Mouse (Mus musculus) kidney, embryonic 15.5 days (tissue): ENCODE data around the gene BC030499. TPM values are rescaled to one million over a fixed set of nuclear protein-coding genes. Genes with fewer than 3 reads are reported as not detected.
"Not testable (repeated sequence)": the region's sequence is repeated elsewhere in the genome, so short reads cannot be mapped to it uniquely, and the experiment has no call there.

Source experiments
- ATAC-seq: fragments of 200-750 bp; cut with Nextera tagmentation; replicated peaks from 2 replicates; pipeline ENCODE4 v1.8.0; 2017; ENCODE audit warnings: moderate TSS enrichment; ENCODE audit not compliant: low FRiP score
- H3K27ac ChIP-seq: fragments of 300-500 bp; sonication (generic); 2 replicates; pipeline ENCODE4 v1.5.1; 2015; ENCODE audit warnings: mild to moderate bottlenecking, inconsistent platforms
- H3K27me3 ChIP-seq: fragments of 300-500 bp; sonication (generic); 2 replicates; pipeline ENCODE4 v1.6.1; 2015; ENCODE audit warnings: inconsistent platforms
- H3K36me3 ChIP-seq: fragments of 300-500 bp; sonication (generic); 2 replicates; pipeline ENCODE4 v1.6.1; 2015; ENCODE audit warnings: inconsistent platforms
- H3K4me1 ChIP-seq: fragments of 300-500 bp; sonication (generic); 2 replicates; pipeline ENCODE4 v1.6.1; 2015; ENCODE audit warnings: inconsistent platforms
- H3K4me2 ChIP-seq: fragments of 300-500 bp; sonication (generic); 2 replicates; pipeline ENCODE4 v1.6.1; 2015; ENCODE audit warnings: moderate library complexity, mild to moderate bottlenecking, inconsistent platforms
- H3K4me3 ChIP-seq: fragments of 300-500 bp; sonication (generic); replicated peaks from 2 replicates; pipeline ENCODE4 v1.5.1; 2015; ENCODE audit warnings: mild to moderate bottlenecking, inconsistent platforms
- H3K9ac ChIP-seq: fragments of 300-500 bp; sonication (generic); 2 replicates; pipeline ENCODE4 v1.6.1; 2015; ENCODE audit warnings: mild to moderate bottlenecking, inconsistent platforms
- H3K9me3 ChIP-seq: fragments of 300-500 bp; sonication (generic); replicated peaks from 2 replicates; pipeline ENCODE4 v1.6.1; 2016; ENCODE audit warnings: inconsistent platforms
- WGBS: fragments of 180-500 bp; shearing (Covaris S2); methylation state at CpG from one replicate; pipeline ENCODE4 v1.1.7; 2015; ENCODE audit warnings: mixed read lengths; 5-methylcytosine and 5-hydroxymethylcytosine counted together
- polyA plus RNA-seq: library from polyadenylated mRNA; unstranded; fragments of >200 nt; fragmentation: Nextera tagmentation; extraction: Ambion mirVana; gene quantifications from 2 replicates; pipeline ENCODE4 v1.2.1, GENCODE M21; 2015

BC030499 gene
- polyA plus RNA-seq, 1 experiment from 2014 or later: 0.43 TPM

DNA sequence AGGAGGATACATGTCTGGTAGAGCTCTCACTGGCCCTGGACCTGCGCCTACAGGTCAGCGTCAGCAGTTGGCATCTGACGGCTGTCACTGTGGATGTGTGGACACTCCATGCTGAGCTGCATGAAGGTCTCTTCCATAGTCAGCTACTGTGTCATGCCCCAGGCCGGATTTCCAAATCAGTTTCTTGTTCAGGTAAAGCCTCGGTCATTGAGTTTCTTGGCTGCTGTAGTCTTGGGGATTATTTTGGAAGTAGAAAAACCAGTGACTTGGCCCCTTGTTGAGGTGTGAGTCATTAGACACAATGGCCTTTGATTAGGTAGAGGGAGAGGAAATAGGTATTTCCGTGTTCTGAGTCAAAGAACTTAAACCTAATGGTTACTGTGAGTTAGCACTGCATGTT, 25.1 kb upstream of the BC030499 start:
- Histone ChIP-seq H3K9ac (no peak overlapping the region), H3K27ac (no peak overlapping the region), H3K9me3 (no peaks in the 10 kb centered on the region), H3K4me2 (no peak overlapping the region), H3K4me3 (no peak overlapping the region), H3K4me1 (peaks cover 15% of the 10 kb centered on the region), H3K36me3 (peaks cover 72% of the 10 kb centered on the region), H3K27me3 (0 out of 2 replicates have a peak, but pooled peaks cover 2% of the 10 kb centered on the region)
- no peak for ATAC-seq
- 94% methylated on average over 6 of the region's 6 CpGs for whole genome bisulfite sequencing

DNA sequence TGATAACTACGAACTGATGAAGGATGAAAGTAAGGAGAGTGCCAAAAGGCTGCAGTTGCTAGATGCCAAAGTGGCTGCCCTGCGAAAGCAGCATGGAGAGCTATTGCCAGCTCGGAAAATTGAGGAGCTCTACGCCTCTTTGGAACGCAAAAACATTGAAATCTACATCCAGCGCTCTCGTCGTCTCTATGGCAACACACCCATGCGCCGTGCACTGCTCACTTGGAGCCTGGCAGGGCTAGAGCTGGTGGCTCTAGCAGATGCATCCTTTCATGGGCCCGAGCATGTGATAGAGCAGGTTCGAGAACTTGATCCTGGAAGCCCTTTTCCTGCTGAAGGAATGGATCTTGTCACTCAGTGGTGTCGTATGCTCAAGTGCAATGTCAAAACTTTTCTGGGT, 18.7 kb upstream of the BC030499 start:
- ATAC-seq: no peak

DNA sequence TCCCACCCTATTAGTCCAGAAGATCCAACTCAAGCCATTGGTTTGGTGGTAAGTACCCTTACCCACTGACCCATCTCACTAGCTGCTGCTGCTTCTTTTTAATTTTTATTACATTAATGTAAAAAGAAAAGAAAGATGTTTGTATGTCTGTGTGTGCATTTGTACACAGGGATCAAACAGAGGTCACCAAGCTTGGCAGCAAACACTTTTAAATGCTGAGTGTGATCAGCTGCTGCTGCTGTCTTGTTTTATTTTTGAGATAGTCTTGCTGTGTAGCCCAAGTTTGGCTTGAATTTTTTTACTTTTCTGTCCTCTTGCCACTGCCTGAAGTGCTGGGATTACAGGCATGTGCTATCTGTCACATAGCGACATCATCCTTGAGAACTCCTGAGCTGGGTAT, 15.0 kb upstream of the BC030499 start:
- no peak for ATAC-seq
- no peak overlapping the region for H3K9ac ChIP-seq
- H3K4me1 ChIP-seq: no peaks in the 10 kb centered on the region
- no peak overlapping the region for H3K4me2 ChIP-seq
- no peak overlapping the region for H3K4me3 ChIP-seq
- H3K27me3 ChIP-seq: no peaks in the 10 kb centered on the region
- H3K9me3 ChIP-seq: no peaks in the 10 kb centered on the region
- H3K36me3 ChIP-seq: peaks cover 99% of the 10 kb centered on the region
- 94% methylated on average over 1 of the region's 1 CpGs for WGBS
- H3K27ac ChIP-seq: no peak overlapping the region

More for the DNA sequence above, 18.7 kb upstream of the BC030499 start:
- H3K36me3 ChIP-seq: peaks cover 96% of the 10 kb centered on the region
- no peak overlapping the region for H3K9ac ChIP-seq
- H3K4me1 ChIP-seq: no peaks in the 10 kb centered on the region
- WGBS: 90% methylated on average over 13 of the region's 13 CpGs
- H3K9me3 ChIP-seq: no peaks in the 10 kb centered on the region
- H3K4me3 ChIP-seq: no peak overlapping the region
- H3K27ac ChIP-seq: no peak overlapping the region
- H3K4me2 ChIP-seq: no peak overlapping the region
- H3K27me3 ChIP-seq: no peaks in the 10 kb centered on the region

DNA sequence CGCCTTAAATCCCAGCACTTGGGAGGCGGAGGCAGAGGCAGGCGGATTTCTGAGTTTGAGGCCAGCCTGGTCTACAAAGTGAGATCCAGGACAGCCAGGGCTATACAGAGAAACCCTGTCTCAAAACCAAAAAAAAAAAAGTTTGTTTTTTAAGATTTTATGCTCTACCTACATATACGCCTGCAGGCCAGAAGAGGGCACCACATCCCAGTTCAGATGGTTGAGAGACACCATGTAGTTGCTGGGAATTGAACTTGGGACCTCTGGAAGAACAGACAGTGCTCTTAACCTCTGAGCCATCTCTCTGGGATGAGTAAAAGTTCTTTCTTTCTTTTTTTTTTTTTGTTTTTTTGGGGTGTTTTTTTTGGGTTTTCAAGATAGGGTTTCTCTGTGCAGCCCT, 14.5 kb upstream of the BC030499 start:
- H3K27ac ChIP-seq, H3K27me3 ChIP-seq, H3K9me3 ChIP-seq, H3K4me3 ChIP-seq, ATAC-seq, H3K9ac ChIP-seq, H3K4me1 ChIP-seq, H3K4me2 ChIP-seq: not testable (repeated sequence)
- WGBS: 92% methylated on average over 4 of the region's 4 CpGs
- H3K36me3 ChIP-seq: peaks cover 100% of the 10 kb centered on the region

DNA sequence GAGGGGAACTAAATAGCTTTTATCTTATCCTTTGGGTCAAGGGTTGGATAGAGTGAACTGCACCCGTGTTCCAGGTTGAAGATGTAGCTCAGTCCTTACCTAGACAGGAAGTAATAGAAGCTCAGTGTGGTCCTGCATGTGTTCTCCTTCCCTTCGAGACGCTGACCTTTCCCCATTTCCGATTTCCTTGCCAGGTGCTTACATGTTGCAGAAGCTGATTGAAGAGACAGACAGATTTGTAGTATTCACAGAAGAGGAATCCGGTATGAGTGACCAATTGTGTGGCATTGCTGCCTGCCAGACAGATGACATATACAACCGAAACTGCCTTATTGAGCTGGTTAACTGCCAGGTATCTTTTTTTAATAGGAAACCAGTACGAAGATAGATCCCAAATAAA, 11.8 kb upstream of the BC030499 start:
- no peaks in the 10 kb centered on the region for H3K4me1 ChIP-seq
- H3K9ac ChIP-seq: no peak overlapping the region
- no peak overlapping the region for H3K4me2 ChIP-seq
- no peak overlapping the region for H3K27ac ChIP-seq
- H3K36me3 ChIP-seq: peaks cover 100% of the 10 kb centered on the region
- 85% methylated on average over 7 of the region's 7 CpGs for WGBS
- no peak for ATAC-seq
- no peak overlapping the region for H3K4me3 ChIP-seq
- no peaks in the 10 kb centered on the region for H3K27me3 ChIP-seq
- H3K9me3 ChIP-seq: no peaks in the 10 kb centered on the region

DNA sequence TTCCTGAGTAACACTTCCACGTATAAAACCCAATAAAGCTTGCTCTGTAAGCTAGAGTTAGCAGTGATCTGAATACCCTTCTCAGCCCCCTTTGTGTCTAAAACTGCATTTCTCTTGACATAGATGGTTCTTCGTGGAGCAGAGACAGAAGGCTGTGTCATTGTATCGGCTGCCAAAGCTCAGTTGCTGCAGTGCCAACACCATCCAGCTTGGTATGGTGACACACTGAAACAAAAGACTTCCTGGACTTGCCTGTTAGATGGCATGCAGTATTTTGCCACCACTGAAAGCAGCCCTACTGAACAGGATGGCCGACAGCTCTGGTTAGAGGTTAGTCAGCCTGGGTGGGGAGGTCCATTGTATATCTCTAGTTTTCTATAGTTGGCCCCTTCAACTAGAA, 11.1 kb upstream of the BC030499 start:
- peaks cover 100% of the 10 kb centered on the region for H3K36me3 ChIP-seq
- H3K4me2 ChIP-seq: no peak overlapping the region
- no peaks in the 10 kb centered on the region for H3K27me3 ChIP-seq
- no peaks in the 10 kb centered on the region for H3K4me1 ChIP-seq
- H3K4me3 ChIP-seq: no peak overlapping the region
- no peak overlapping the region for H3K27ac ChIP-seq
- ATAC-seq: no peak
- no peak overlapping the region for H3K9ac ChIP-seq
- 88% methylated on average over 4 of the region's 4 CpGs for WGBS
- no peaks in the 10 kb centered on the region for H3K9me3 ChIP-seq

DNA sequence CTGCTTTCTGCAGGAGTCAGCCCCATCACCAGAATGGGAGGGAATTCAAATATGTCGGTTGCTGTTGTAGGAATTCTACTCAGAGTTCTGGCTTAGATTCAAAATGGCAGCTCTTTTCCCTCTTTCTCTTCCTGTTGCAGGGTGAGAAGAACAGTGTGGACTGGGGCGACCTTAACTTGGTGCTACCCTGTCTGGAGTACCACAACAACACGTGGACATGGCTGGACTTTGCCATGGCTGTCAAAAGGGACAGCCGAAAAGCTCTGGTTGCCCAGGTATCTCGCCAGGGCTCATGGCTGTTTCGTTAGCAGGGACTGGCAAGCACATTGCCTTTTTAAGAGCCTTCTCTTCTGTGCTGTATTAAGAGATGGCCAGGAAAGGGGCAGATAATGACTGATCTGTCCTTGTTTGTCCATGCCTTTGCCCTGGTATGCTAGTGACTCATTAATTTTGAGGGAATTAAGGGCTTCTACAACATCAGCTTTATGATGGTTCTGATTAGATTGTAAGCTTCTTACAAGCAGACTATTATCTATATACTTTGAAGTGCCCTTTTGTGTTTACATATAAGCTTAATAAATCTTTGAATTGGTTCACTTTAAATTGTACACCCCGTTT, 1.4 kb upstream of the BC030499 start:
- H3K9me3 ChIP-seq: no peaks in the 10 kb centered on the region
- H3K27ac ChIP-seq: no peak overlapping the region
- WGBS: 91% methylated on average over 7 of the region's 7 CpGs
- no peaks in the 10 kb centered on the region for H3K27me3 ChIP-seq
- ATAC-seq: no peak
- peaks cover 92% of the 10 kb centered on the region for H3K36me3 ChIP-seq
- H3K4me1 ChIP-seq: no peaks in the 10 kb centered on the region
- no peak overlapping the region for H3K4me3 ChIP-seq
- H3K4me2 ChIP-seq: no peak overlapping the region
- no peak overlapping the region for H3K9ac ChIP-seq

DNA sequence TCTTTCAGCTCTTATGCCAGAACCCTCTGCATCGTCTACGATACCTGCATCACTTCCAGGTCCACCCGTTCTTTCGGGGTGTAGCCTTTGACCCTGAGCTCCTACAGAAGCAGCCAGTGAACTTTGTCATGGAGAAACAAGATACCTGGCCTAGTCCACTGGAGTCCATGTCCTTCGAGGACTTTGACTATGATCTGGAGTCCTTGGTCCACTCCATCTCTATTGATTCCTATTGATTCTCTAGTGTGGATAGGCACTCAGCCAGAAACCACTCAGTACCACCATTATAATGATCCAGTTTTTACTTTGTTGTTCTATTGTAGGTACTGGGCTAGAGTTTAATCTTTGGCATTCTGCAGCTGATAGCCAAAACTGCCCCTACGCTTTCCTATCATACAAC, 3.9 kb downstream of the BC030499 start:
- no peak overlapping the region for H3K9ac ChIP-seq
- H3K4me2 ChIP-seq: no peak overlapping the region
- H3K27ac ChIP-seq: no peak overlapping the region
- no peaks in the 10 kb centered on the region for H3K27me3 ChIP-seq
- no peak overlapping the region for H3K4me3 ChIP-seq
- no peaks in the 10 kb centered on the region for H3K4me1 ChIP-seq
- peaks cover 42% of the 10 kb centered on the region for H3K36me3 ChIP-seq
- 94% methylated on average over 6 of the region's 6 CpGs for WGBS
- no peak for ATAC-seq
- no peaks in the 10 kb centered on the region for H3K9me3 ChIP-seq

DNA sequence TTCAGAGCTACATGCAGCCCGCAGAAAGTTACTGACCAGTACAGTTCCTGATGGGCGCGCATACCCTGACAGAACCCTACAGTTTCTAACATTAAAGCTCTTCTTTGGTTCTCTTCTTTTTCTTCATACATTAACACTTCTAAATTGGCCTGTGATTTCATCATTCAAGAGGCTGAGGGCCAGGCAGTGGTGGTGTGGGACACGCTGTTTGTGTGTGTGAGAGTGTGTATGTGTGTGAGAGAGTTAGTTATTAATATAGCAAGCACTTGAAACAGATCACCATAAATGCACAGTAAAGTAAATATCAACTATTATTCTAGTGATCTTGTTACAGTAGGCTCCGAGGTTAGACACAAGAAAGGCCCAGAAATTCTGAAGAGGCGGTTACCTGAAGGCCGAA, 10.3 kb downstream of the BC030499 start:
- peak overlapping the region; percentile 25; the same call in 1 of the 2 replicates for H3K9ac ChIP-seq
- H3K4me3 ChIP-seq: peak overlapping the region; percentile 84
- peak overlapping the region; percentile 81 for H3K27ac ChIP-seq
- WGBS: 59% methylated on average over 7 of the region's 7 CpGs
- H3K9me3 ChIP-seq: no peaks in the 10 kb centered on the region
- peaks cover 15% of the 10 kb centered on the region for H3K4me1 ChIP-seq
- H3K36me3 ChIP-seq: peaks cover 26% of the 10 kb centered on the region
- H3K27me3 ChIP-seq: no peaks in the 10 kb centered on the region
- peak overlapping the region; percentile 76 for H3K4me2 ChIP-seq
- no peak; the same call in 1 of the 2 replicates for ATAC-seq

DNA sequence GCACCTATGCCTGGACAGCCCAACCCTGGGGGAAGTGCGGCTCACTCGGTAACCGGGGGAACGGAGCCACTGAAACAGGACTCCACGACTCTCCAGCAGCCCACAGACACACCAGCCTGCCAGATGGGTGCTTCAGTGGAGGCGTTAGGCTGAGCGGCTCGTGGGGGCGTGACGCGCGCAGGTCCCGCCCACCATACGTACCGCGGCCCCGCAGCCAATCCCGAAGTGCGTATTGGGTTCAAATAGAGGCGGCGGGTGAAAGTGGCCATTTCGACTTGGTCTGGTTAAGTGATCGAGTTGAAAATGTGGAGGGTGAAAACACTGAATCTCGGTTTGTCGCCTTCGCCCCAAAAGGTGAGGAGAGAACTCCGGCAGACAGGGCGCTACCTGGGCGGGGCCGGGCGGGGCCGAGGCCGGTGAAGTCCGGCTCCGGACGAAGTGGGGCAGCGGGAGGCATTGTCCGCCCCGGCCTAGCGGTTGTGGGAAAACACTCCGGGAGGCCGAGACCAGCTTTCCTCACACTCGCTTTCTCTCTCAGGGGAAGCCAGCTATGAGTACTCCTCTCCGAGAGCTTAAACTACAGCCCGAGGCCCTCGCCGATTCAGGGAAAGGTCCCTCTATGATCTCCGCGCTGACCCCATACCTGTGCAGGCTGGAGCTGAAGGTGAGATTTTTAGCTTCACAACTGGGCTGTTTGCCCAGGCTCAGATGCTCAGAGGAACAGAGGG, 10.9 kb downstream of the BC030499 start, which contains the start of gene Spag5:
Gene Spag5, plus strand, starts transcription at position 173 of the 728 bp plus-strand sequence.
- ATAC-seq: peak; percentile 100
- Histone ChIP-seq H3K27me3 (no peaks in the 10 kb centered on the region), H3K27ac (peak within 1 kb of the TSS; percentile 81), H3K9ac (peak within 1 kb of the TSS; percentile 82), H3K4me3 (peak within 1 kb of the TSS; percentile 84), H3K4me2 (peak within 1 kb of the TSS; percentile 76), H3K36me3 (peaks cover 31% of the 10 kb centered on the region), H3K9me3 (no peaks in the 10 kb centered on the region), H3K4me1 (peaks cover 15% of the 10 kb centered on the region)
- WGBS: 0% methylated on average over 49 of the region's 49 CpGs

DNA sequence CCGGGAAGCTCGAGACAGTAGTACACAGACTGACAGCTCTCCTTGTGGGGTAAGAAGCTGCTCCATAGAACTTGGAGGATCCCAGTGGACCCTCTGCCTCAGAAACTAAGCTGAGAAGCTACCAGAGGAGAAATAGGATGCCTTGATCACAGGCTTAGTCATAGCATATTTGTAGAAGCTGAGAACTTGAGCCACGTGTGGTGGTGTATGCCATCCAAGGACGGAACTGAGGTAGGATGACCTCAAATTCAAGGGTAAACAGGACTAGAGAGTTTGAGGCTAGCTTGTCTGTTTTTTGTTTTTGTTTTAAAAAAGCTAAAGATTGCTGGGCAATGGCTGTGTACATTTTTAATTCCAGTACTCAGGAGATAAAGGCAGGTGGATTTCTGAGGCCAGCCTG, 14.6 kb downstream of the BC030499 start:
- H3K4me2 ChIP-seq: no peak overlapping the region
- 93% methylated on average over 4 of the region's 4 CpGs for WGBS
- no peaks in the 10 kb centered on the region for H3K27me3 ChIP-seq
- no peak overlapping the region for H3K27ac ChIP-seq
- H3K9ac ChIP-seq: no peak overlapping the region
- peaks cover 64% of the 10 kb centered on the region for H3K36me3 ChIP-seq
- H3K4me3 ChIP-seq: no peak overlapping the region
- H3K9me3 ChIP-seq: no peaks in the 10 kb centered on the region
- ATAC-seq: no peak
- H3K4me1 ChIP-seq: peaks cover 19% of the 10 kb centered on the region

DNA sequence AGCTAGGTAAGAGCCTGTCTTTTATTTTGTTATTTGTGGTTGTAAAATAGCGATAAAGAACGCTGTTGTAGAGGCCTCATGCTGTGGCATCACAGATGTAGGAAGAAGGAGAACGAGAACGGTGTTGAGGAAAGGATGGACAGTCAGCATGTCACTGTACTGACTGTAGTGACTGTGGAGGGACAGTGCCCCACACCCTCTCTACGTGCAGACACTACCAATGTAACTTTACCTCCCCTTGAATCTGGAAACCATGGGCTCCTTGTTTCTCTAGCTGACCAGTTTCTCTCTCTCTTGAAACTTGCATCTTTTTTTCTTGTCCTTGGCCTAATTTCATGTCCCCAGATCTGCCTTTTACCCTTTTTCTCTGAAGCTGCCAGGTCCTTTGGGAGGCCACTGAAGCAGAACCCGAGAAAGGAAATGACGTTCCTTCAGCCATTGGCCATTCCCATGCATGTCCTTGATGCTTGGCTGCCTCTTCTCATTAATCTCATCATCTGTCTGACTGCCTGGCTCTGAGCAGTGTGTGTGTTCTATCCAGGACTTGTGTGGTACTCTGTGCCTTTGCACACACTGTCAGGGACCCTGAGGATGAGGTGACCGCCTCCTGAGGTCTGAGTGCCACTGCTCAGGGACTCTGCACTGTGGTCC, 20.3 kb downstream of the BC030499 start:
- H3K9me3 ChIP-seq: no peaks in the 10 kb centered on the region
- peaks cover 4% of the 10 kb centered on the region; the same call in 1 of the 2 replicates for H3K4me1 ChIP-seq
- H3K27me3 ChIP-seq: no peaks in the 10 kb centered on the region
- peaks cover 91% of the 10 kb centered on the region for H3K36me3 ChIP-seq
- ATAC-seq: no peak
- no peak overlapping the region for H3K4me3 ChIP-seq
- H3K4me2 ChIP-seq: no peak overlapping the region
- H3K27ac ChIP-seq: no peak overlapping the region
- WGBS: 85% methylated on average over 8 of the region's 8 CpGs
- H3K9ac ChIP-seq: no peak overlapping the region
